Mouse (Mus musculus) embryonic facial prominence, embryonic 12.5 days (tissue): ENCODE measurements around the gene Zc3h6. TPM values are rescaled to one million over a fixed set of nuclear protein-coding genes. Genes with fewer than 3 reads are reported as not detected.

Experiments
- ATAC-seq: fragments of 200-750 bp; cut with Nextera tagmentation; 2 replicates; pipeline ENCODE4 v1.8.0; 2017; ENCODE audit not compliant: insufficient number of reproducible peaks, insufficient read depth, low FRiP score, low TSS enrichment
- H3K27ac ChIP-seq: fragments of 300-500 bp; sonication (generic); 2 replicates; pipeline ENCODE4 v1.5.1; 2016; ENCODE audit warnings: mild to moderate bottlenecking
- H3K27me3 ChIP-seq: fragments of 300-500 bp; sonication (generic); 2 replicates; pipeline ENCODE4 v1.6.1; 2016; ENCODE audit warnings: mild to moderate bottlenecking, moderate library complexity
- H3K36me3 ChIP-seq: fragments of 300-500 bp; sonication (generic); 2 replicates; pipeline ENCODE4 v1.6.1; 2016; ENCODE audit warnings: mild to moderate bottlenecking
- H3K4me1 ChIP-seq: fragments of 300-500 bp; sonication (generic); 2 replicates; pipeline ENCODE4 v1.6.1; 2016
- H3K4me2 ChIP-seq: fragments of 300-500 bp; sonication (generic); replicated peaks from 2 replicates; pipeline ENCODE4 v1.6.1; 2016; ENCODE audit warnings: mild to moderate bottlenecking, moderate library complexity
- H3K4me3 ChIP-seq: fragments of 300-500 bp; sonication (generic); 2 replicates; pipeline ENCODE4 v1.5.1; 2016; ENCODE audit warnings: mild to moderate bottlenecking
- H3K9ac ChIP-seq: fragments of 300-500 bp; sonication (generic); 2 replicates; pipeline ENCODE4 v1.6.1; 2016; ENCODE audit warnings: mild to moderate bottlenecking, moderate library complexity
- H3K9me3 ChIP-seq: fragments of 300-500 bp; sonication (generic); 2 replicates; pipeline ENCODE4 v1.6.1; 2016; ENCODE audit warnings: mild to moderate bottlenecking, moderate library complexity
- WGBS: fragments of 180-500 bp; shearing (Covaris S2); methylation state at CpG from one replicate; pipeline ENCODE4 v1.1.7; 2016; 5-methylcytosine and 5-hydroxymethylcytosine counted together
- microRNA-seq: library from miRNA; unstranded; fragments of <30 nt; microRNA quantifications from one replicate; pipeline ENCODE4, GENCODE M21; 2017
- polyA plus RNA-seq: library from polyadenylated mRNA; unstranded; fragments of >200 nt; fragmentation: Nextera tagmentation; extraction: Ambion mirVana; gene quantifications from 2 replicates; pipeline ENCODE4 v1.2.1, GENCODE M21; 2016

Zc3h6 gene
- polyA plus RNA-seq, 1 experiment from 2014 or later: 3.3 TPM

DNA sequence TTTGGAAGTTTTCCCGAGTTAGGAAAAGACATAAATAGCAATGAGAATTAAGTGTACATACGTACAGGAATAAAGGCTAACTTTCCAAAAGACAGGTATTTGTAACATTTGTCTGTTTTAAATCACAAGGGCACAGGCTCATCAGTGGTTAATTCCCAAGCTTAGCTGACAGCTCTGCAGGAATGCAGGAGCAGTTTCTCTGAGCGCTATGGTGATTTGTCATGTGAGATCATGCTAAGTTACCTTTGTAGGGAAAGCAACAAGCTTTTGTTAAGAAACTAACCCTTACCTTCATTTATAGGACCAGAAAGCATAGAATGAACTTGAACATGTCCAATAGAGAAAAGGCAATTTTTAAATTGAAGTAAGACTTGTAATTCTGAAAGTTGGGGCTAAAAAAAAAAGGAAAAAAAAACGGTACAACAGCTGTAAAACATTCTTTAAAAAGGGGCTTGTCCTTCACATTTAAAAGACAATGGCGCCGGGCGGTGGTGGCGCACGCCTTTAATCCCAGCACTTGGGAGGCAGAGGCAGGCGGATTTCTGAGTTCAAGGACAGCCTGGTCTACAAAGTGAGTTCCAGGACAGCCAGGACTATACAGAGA is 94.4 kb downstream of the Zc3h6 start:
- Histone ChIP-seq H3K4me1 (peaks cover under 1% of the 10 kb centered on the region; the same call in 1 of the 2 replicates), H3K4me3 (no peak overlapping the region), H3K27me3 (no peaks in the 10 kb centered on the region), H3K9me3 (peaks cover 2% of the 10 kb centered on the region; the same call in 1 of the 2 replicates), H3K36me3 (no peaks in the 10 kb centered on the region), H3K9ac (no peak overlapping the region), H3K27ac (no peak overlapping the region), H3K4me2 (no peak overlapping the region)
- no peak for ATAC-seq
- WGBS: 76% methylated on average over 10 of the region's 10 CpGs

DNA sequence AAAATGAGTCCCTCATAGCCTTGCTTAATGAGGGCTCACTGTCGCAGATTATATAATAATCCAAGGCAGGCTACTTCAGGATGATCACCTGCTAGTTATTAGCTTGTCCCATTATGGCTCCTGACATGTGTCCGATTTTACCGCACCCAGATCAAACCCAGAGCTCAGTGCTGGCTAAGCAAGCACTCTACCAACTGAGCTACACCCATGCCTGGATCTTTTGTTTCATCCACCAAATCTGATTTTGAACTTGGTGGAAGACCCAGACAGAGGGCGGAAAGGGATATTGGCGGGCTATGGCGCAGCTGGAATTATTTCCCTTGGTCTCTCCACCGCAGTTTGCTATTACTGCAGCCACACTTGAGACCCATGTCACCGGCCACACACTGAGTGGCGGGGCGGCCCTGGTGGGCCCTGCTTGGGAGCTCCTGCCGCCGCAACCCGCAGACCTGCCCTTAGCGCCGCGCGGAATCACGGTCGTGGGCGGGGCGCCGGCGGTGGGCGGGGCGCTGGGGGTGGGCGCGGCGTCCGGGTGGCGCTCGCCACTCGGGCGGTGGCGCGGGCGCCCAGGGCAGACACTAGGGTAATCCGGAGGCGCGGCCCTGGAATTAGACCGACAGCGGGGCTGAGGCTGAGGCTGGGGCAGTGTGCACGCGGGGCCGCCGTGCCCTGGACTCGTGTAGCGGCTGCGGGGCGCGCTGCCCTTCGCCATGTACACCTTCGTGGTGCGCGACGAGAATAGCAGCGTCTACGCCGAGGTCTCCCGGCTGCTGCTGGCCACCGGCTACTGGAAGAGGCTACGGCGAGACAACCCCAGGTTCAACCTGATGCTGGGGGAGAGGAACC is 98.5 kb downstream of the Zc3h6 start, which contains the start of gene Ttl:
Gene Ttl (plus strand): TSS at position 506 of the 846 bp plus-strand sequence.
- H3K36me3 ChIP-seq: 0 out of 2 replicates have a peak, but pooled peaks cover 3% of the 10 kb centered on the region

DNA sequence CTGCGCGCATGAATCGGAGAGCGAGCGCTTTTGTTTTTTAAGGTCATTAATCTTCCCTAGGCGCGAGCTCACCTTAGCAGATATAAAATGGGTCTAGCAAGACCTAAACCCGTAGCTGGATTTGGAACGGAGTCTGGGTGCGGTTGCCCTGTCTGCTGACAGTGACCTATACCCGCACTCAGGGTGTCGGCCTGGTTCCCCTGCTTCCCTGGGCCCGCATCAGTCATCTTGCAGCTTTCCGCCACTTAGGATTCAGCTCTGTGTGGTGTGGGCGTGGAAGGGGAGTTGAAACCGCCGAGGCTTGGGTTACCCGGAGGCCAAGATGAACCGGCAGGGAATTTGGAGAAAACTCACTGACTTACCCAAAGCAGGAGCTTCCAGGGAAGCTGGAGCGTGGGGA is 99.1 kb downstream of the Zc3h6 start:
- under 1% methylated on average over 20 of the region's 20 CpGs for WGBS

More for the DNA sequence above, 98.5 kb downstream of the Zc3h6 start, which contains the start of gene Ttl:
- H3K9ac ChIP-seq: peak within 1 kb of the TSS; percentile 73
- H3K27me3 ChIP-seq: no peaks in the 10 kb centered on the region
- 1% methylated on average over 62 of the region's 62 CpGs for WGBS
- peak; percentile 85 for ATAC-seq
- H3K9me3 ChIP-seq: no peaks in the 10 kb centered on the region
- H3K27ac ChIP-seq: peak within 1 kb of the TSS; percentile 77
- H3K4me3 ChIP-seq: peak within 1 kb of the TSS; percentile 82
- peaks cover 12% of the 10 kb centered on the region for H3K4me1 ChIP-seq
- H3K4me2 ChIP-seq: peak within 1 kb of the TSS; percentile 62

More for the DNA sequence above, 99.1 kb downstream of the Zc3h6 start:
- Histone ChIP-seq H3K4me3 (peak overlapping the region; percentile 82), H3K27me3 (no peaks in the 10 kb centered on the region), H3K4me1 (peaks cover 12% of the 10 kb centered on the region), H3K9me3 (no peaks in the 10 kb centered on the region), H3K36me3 (0 out of 2 replicates have a peak, but pooled peaks cover 3% of the 10 kb centered on the region), H3K27ac (peak overlapping the region; percentile 77), H3K9ac (peak overlapping the region; percentile 73), H3K4me2 (peak overlapping the region; percentile 62)
- peak; percentile 61 for ATAC-seq

Small RNA genes within 50 kb of the gene (microRNA-seq; reads per million reads assigned to microRNA genes)
- not detected for gene Gm22859

Other genes starting within 250 kb of the Zc3h6 start
- 30.4 and 31.2 TPM in 2 replicates for gene Tmem87b, start 149.3 kb upstream of the Zc3h6 start, polyA plus RNA-seq
- 3.4 TPM in 2 replicates for gene Fbln7, start 104.4 kb upstream of the Zc3h6 start, polyA plus RNA-seq
- 7.6 and 9.2 TPM in 2 replicates for gene Zc3h8, start 23.3 kb upstream of the Zc3h6 start, polyA plus RNA-seq
- gene Gm10762, start 323 bp downstream of the Zc3h6 start, polyA plus RNA-seq: 31.3 and 33.6 TPM in 2 replicates
- 0.08 and 0.13 TPM in 2 replicates for gene Vinac1, start 80.8 kb downstream of the Zc3h6 start, polyA plus RNA-seq
- gene Ttl, start 98.5 kb downstream of the Zc3h6 start, polyA plus RNA-seq: 19.3 and 20.9 TPM in 2 replicates
- gene Polr1b, start 133.6 kb downstream of the Zc3h6 start, polyA plus RNA-seq: 33.2 and 33.6 TPM in 2 replicates
- gene Chchd5, start 162.3 kb downstream of the Zc3h6 start, polyA plus RNA-seq: 24.7 and 27.2 TPM in 2 replicates
- gene Slc20a1, start 231.4 kb downstream of the Zc3h6 start, polyA plus RNA-seq: 43.8 and 46.3 TPM in 2 replicates